Mouse (Mus musculus) kidney, postnatal 14 days (tissue): ENCODE measurements at regions not wholly inside any gene's neighbourhood (a gene's known extent, or its start where the extent isn't known, plus 50 kb on each side); places are given as distances from the start of the nearest gene placed in this dataset.
"Not testable (repeated sequence)": the region's sequence is repeated elsewhere in the genome, so short reads cannot be mapped to it uniquely, and the experiment has no call there.

Experiments used
- DNase-seq: peaks from one replicate; pipeline ENCODE4 v3.0.0; 2022; ENCODE audit warnings: mixed read lengths

DNA sequence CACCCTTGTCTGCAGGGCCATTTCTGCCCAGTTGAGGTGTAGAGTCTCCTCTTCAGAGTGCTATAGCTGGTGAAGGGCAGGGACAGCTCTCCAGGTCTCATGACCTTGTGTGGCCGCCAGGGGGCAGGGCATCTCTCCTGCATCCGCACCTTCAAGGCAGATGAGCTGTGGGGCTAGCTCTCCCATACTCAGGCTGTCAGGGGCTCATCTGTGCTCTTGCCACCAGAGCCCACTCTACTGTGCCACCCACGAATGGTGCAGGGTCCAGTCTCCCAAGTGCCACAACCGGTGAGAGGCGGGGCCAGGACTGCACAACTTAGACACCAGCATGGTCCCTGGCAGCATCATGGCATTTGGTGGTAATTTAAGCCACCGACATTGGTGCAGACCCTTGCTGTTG, 111.3 kb downstream of the Syt10 start:
- peak; percentile 12 for DNase-seq

DNA sequence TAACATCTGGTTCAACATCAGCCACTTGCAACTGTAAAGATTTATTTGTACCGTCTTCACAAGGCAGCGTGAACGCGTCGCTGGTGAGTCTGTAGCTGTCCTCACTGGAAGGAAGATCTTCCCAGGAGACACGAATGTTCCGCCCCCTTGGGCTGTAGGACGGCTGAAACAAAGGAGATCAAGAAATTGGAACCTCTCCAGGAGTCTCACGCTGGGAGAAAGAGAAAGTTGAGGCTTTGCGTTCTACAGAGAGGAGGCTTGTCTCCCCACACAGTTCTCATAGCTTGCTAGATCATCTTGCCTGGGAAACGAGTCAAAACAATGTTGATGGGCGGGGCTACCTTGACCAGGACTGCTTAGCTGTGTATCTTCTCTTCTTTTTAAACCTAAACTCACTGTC, 117.3 kb downstream of the Syt10 start:
- DNase-seq, result peak; percentile 1

DNA sequence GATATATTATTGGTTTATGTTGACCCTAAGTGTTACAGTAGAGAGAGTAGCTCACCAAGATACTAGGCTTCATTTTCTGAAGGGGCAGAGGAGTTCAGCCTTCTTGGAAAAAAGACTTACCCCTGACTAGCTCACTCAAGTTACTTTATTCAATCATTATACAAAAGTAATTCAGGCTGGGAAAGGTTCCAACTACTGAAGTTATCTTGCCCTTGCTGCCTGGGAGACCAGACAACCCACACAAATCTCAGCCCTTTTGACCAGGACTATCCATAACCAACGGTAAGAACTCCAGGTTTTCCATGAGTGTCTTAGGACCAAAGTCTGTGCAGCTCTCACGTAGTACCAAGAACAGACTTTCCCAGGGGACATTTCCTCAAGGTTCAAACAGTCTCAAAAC, 105.5 kb upstream of the Rabl2 start:
- no peak for DNase-seq

DNA sequence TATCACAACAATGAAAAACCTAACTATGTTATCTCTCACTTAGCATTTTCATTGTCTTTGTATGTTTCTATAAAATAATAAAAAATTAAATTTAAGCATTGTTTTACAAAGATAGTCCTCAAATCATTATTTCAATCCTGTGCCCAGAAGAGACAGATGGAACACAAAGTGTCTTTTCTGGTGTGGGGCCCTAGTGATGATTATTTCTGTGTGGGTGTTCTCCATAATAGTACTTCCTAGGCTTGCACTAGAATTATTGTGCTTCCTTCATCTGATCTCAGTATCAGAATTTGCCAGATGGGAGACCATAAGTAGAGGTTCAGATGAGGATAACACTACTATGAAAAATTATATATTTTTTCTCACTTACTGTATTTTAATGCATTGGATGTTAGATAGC, 84.6 kb upstream of the Rabl2 start:
- DNase-seq, result no peak

DNA sequence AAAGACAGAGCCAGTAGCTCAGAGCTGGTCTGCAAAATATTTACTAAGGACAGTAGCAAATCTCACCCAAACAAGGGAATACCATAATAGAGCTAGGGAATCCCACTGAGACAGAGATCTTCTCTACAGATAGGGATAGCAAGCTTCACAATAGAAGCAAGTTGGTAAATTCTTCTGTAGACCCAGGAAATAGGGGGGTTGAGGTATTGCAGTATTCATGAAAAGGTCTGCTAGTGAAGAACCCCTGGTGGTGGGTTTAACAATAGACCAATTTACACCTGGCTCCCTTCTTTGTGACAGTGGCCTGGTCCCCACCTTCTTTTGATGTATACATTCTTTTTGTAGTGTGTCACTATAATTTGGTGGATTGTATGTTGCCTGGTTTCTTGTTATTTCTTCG, 64.8 kb upstream of the Rabl2 start:
- DNase-seq, result not testable (repeated sequence)
